Mouse (Mus musculus): ENCODE measurements around the gene Vcp. TPM values are rescaled to one million over a fixed set of nuclear protein-coding genes. Genes with fewer than 3 reads are reported as not detected.

Gene Vcp
- polyA plus RNA-seq, 1 experiment from 2014 or later, result 578 TPM

- WGBS, result 83% methylated on average over 7 of the region's 7 CpGs
- H3K4me2 ChIP-seq (replicated peaks; ENCODE audit: low read depth, low read length), result no peak overlapping the region
- no peak overlapping the region for H3K27ac ChIP-seq (ENCODE audit: low read length)
- no peaks in the 10 kb centered on the region for H3K9me3 ChIP-seq (ENCODE audit: low read length)
- no peaks in the 10 kb centered on the region for H3K4me1 ChIP-seq (ENCODE audit: insufficient read depth, low read length)
- no peak for ATAC-seq (ENCODE audit: low FRiP score, low TSS enrichment)
- no peak overlapping the region for H3K4me3 ChIP-seq (ENCODE audit: low read length)
- H3K27me3 ChIP-seq (ENCODE audit: insufficient read depth, low read length), result no peaks in the 10 kb centered on the region
- H3K36me3 ChIP-seq (ENCODE audit: insufficient read depth, low read length), result no peaks in the 10 kb centered on the region
- no peak overlapping the region for H3K9ac ChIP-seq (replicated peaks; ENCODE audit: low read length)
Measured at GRCm38 (mm10) chr4:42941396-42941795, 58.9 kb downstream of the Vcp start.

- Histone ChIP-seq H3K27ac (ENCODE audit: low read length) (no peak overlapping the region), H3K4me2 (replicated peaks; ENCODE audit: low read depth, low read length) (peak overlapping the region; percentile 44), H3K9ac (replicated peaks; ENCODE audit: low read length) (no peak overlapping the region), H3K36me3 (ENCODE audit: insufficient read depth, low read length) (no peaks in the 10 kb centered on the region), H3K4me1 (ENCODE audit: insufficient read depth, low read length) (peaks cover 6% of the 10 kb centered on the region; the same call in 1 of the 2 replicates), H3K4me3 (ENCODE audit: low read length) (peak overlapping the region; percentile 7; the same call in 1 of the 2 replicates), H3K27me3 (ENCODE audit: insufficient read depth, low read length) (peaks cover 3% of the 10 kb centered on the region; the same call in 1 of the 2 replicates), H3K9me3 (ENCODE audit: low read length) (no peaks in the 10 kb centered on the region)
- ATAC-seq (ENCODE audit: low FRiP score, low TSS enrichment), result 0 out of 2 replicates have a peak, but pooled peaks have one; percentile 39
- WGBS, result 3% methylated on average over 22 of the region's 22 CpGs
Measured at GRCm38 (mm10) chr4:42933630-42934029, 66.7 kb downstream of the Vcp start.

- WGBS, result 66% methylated on average over 8 of the region's 8 CpGs
- H3K9me3 ChIP-seq (ENCODE audit: low read length), result no peaks in the 10 kb centered on the region
- H3K27me3 ChIP-seq (ENCODE audit: insufficient read depth, low read length), result peaks cover 3% of the 10 kb centered on the region; the same call in 1 of the 2 replicates
- no peak overlapping the region for H3K4me2 ChIP-seq (replicated peaks; ENCODE audit: low read depth, low read length)
- no peak for ATAC-seq (ENCODE audit: low FRiP score, low TSS enrichment)
- H3K36me3 ChIP-seq (ENCODE audit: insufficient read depth, low read length), result no peaks in the 10 kb centered on the region
- H3K27ac ChIP-seq (ENCODE audit: low read length), result no peak overlapping the region
- peaks cover 6% of the 10 kb centered on the region; the same call in 1 of the 2 replicates for H3K4me1 ChIP-seq (ENCODE audit: insufficient read depth, low read length)
- H3K9ac ChIP-seq (replicated peaks; ENCODE audit: low read length), result no peak overlapping the region
- H3K4me3 ChIP-seq (ENCODE audit: low read length), result no peak overlapping the region
Measured at GRCm38 (mm10) chr4:42932229-42932969, 67.9 kb downstream of the Vcp start.

Other genes with a start within 250 kb of the Vcp start
- gene Ccl19, start 243.9 kb downstream of the Vcp start, polyA plus RNA-seq (2015; fragmentation: Nextera tagmentation; extraction: Ambion mirVana), result 0.54 TPM in 1 of 2 replicates, not detected in the other
- gene Ccl21a, start 226.5 kb downstream of the Vcp start, polyA plus RNA-seq (2015; fragmentation: Nextera tagmentation; extraction: Ambion mirVana), result 68.5 and 77.1 TPM in 2 replicates
- gene Fam205a1, start 146.6 kb downstream of the Vcp start, polyA plus RNA-seq (2015; fragmentation: Nextera tagmentation; extraction: Ambion mirVana), result not detected in 2 replicates
- gene Gm12394, start 143.7 kb downstream of the Vcp start, polyA plus RNA-seq (2015; fragmentation: Nextera tagmentation; extraction: Ambion mirVana), result 0.06 and 0.14 TPM in 2 replicates
- gene Fam205c, start 126.3 kb downstream of the Vcp start, polyA plus RNA-seq (2015; fragmentation: Nextera tagmentation; extraction: Ambion mirVana), result 0.17 and 0.28 TPM in 2 replicates
- 0.44 and 0.79 TPM in 2 replicates for gene Phf24, start 83.8 kb downstream of the Vcp start, polyA plus RNA-seq (2015; fragmentation: Nextera tagmentation; extraction: Ambion mirVana)
- gene Dnajb5, start 50.7 kb downstream of the Vcp start, polyA plus RNA-seq (2015; fragmentation: Nextera tagmentation; extraction: Ambion mirVana), result 7.3 and 7.5 TPM in 2 replicates
- 0.39 and 1.7 TPM in 2 replicates for gene 1700022I11Rik, start 30.9 kb downstream of the Vcp start, polyA plus RNA-seq (2015; fragmentation: Nextera tagmentation; extraction: Ambion mirVana)
- gene Fancg, start 10.0 kb upstream of the Vcp start, polyA plus RNA-seq (2015; fragmentation: Nextera tagmentation; extraction: Ambion mirVana), result 19.5 and 20.6 TPM in 2 replicates
- gene Pigo, start 25.3 kb upstream of the Vcp start, polyA plus RNA-seq (2015; fragmentation: Nextera tagmentation; extraction: Ambion mirVana), result 29.8 and 32.2 TPM in 2 replicates
- 363 and 374 TPM in 2 replicates for gene Stoml2, start 31.2 kb upstream of the Vcp start, polyA plus RNA-seq (2015; fragmentation: Nextera tagmentation; extraction: Ambion mirVana)
- 11.7 and 12.9 TPM in 2 replicates for gene Fam214b, start 45.7 kb upstream of the Vcp start, polyA plus RNA-seq (2015; fragmentation: Nextera tagmentation; extraction: Ambion mirVana)
- 6.8 and 8.6 TPM in 2 replicates for gene Unc13b, start 58.4 kb upstream of the Vcp start, polyA plus RNA-seq (2015; fragmentation: Nextera tagmentation; extraction: Ambion mirVana)